Mouse (Mus musculus): Measurements from ENCODE around the gene Tcf7l1.

DNA sequence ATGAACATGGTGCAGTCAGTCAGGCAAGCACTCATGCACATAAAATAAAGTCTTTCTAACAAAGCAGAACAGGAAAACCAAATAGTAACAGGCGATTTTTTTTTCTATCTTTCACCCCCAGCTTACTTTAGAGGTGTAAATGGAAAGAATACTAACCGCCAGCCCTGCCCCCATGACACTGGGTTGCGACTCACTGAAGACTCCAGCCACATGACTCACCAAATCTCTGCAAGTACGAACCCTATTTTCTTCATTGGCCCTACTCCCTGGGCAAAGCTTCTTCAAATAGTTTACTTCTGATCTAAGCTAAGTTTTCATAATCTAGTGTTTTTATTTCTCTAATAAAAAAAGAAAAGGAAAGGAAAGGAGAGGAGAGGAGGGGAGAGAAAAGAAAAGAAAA lies 144.5 kb downstream of the Tcf7l1 start:
- TF ChIP-seq CTCF (IDR thresholded peaks at IDR 0.05; ENCODE audit: low read depth) (no peak), EP300 (IDR thresholded peaks at IDR 0.05; ENCODE audit: low read depth) (no peak)
